Mouse (Mus musculus) liver, embryonic 12.5 days (tissue): ENCODE data around the gene Hcls1. TPM values are rescaled to one million over a fixed set of nuclear protein-coding genes. Genes with fewer than 3 reads are reported as not detected.

Experiments used
- ATAC-seq: fragments of 200-750 bp; cut with Nextera tagmentation; 2 replicates; pipeline ENCODE4 v1.8.0; 2017; ENCODE audit warnings: moderate number of reproducible peaks, mild to moderate bottlenecking, moderate library complexity
- H3K27ac ChIP-seq: fragments of 300-500 bp; sonication (generic); 2 replicates; pipeline ENCODE4 v1.5.1; 2016; ENCODE audit warnings: mild to moderate bottlenecking
- H3K27me3 ChIP-seq: fragments of 300-500 bp; sonication (generic); replicated peaks from 2 replicates; pipeline ENCODE4 v1.6.1; 2016; ENCODE audit warnings: mild to moderate bottlenecking, moderate library complexity
- H3K36me3 ChIP-seq: fragments of 300-500 bp; sonication (generic); 2 replicates; pipeline ENCODE4 v1.6.1; 2016; ENCODE audit warnings: mild to moderate bottlenecking, moderate library complexity
- H3K4me1 ChIP-seq: fragments of 300-500 bp; sonication (generic); 2 replicates; pipeline ENCODE4 v1.6.1; 2016
- H3K4me2 ChIP-seq: fragments of 300-500 bp; sonication (generic); 2 replicates; pipeline ENCODE4 v1.6.1; 2016; ENCODE audit warnings: mild to moderate bottlenecking, moderate library complexity
- H3K4me3 ChIP-seq: fragments of 300-500 bp; sonication (generic); 2 replicates; pipeline ENCODE4 v1.5.1; 2016; ENCODE audit warnings: mild to moderate bottlenecking, moderate library complexity
- H3K9ac ChIP-seq: fragments of 300-500 bp; sonication (generic); 2 replicates; pipeline ENCODE4 v1.6.1; 2016; ENCODE audit warnings: mild to moderate bottlenecking, moderate library complexity
- H3K9me3 ChIP-seq: fragments of 300-500 bp; sonication (generic); replicated peaks from 2 replicates; pipeline ENCODE4 v1.6.1; 2016; ENCODE audit warnings: mild to moderate bottlenecking, moderate library complexity
- WGBS: fragments of 180-500 bp; shearing (Covaris S2); methylation state at CpG from one replicate; pipeline ENCODE4 v1.1.7; 2016; ENCODE audit not compliant: insufficient replicate concordance; 5-methylcytosine and 5-hydroxymethylcytosine counted together
- polyA plus RNA-seq: library from polyadenylated mRNA; unstranded; fragments of >200 nt; fragmentation: Nextera tagmentation; extraction: Ambion mirVana; gene quantifications from 2 replicates; pipeline ENCODE4 v1.2.1, GENCODE M21; 2016

Gene Hcls1
- polyA plus RNA-seq, 1 experiment from 2014 or later: 13.1 TPM

DNA sequence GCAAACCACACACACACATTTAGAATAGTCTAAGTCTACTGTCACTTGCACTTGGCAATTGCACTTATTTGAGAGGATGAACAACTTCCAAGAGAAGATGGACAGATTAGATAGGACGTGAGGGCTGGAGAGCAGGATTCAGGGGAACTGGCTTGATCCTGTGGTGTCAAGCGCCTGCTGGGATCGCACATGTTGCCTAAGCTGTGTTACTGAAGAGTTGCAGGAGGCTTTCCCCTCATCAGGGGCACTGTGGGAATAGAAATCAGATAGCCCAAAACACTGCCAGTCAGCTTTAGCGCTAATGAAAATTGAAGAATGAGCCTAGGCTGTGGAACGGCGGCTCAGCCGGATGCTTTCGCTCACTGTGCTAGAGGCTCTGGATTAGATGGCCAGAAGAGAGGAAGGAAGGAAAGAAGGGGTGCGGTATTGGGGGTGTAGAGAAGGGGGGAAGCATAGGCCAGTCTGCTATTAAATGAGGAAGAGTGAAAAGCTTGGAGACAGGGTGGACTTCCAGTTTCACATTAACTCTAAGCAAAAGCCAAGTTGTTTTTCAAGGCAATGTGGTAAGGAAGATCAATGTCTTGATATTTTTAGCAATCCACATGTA, 64.7 kb downstream of the Hcls1 start:
- ATAC-seq: no peak
- WGBS: 42% methylated on average over 9 of the region's 9 CpGs
- Histone ChIP-seq H3K36me3 (no peaks in the 10 kb centered on the region), H3K27ac (no peak overlapping the region), H3K4me2 (no peak overlapping the region), H3K27me3 (peaks cover 10% of the 10 kb centered on the region; the same call in 1 of the 2 replicates), H3K4me1 (no peaks in the 10 kb centered on the region), H3K4me3 (no peak overlapping the region), H3K9ac (no peak overlapping the region), H3K9me3 (no peaks in the 10 kb centered on the region)

DNA sequence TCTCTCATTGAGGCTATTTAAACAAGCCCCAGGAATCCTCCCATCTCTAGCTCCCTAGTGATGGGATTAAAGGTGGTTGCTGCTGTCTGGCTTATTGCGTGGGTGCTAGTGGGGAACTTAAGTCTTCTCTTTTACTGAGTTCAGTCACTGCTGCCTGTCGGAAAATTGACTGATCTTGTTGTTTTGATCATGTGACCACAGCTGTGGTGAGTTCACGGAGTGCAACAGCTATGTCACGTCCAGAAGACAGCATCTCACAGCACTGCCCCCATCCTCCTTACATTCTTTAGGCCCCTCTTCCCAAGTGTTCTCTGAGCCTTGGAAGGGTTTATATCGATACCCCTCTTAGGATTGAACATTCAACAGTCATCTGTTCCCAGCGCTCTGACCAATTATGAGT, 74.5 kb downstream of the Hcls1 start:
- Histone ChIP-seq H3K36me3 (peaks cover 7% of the 10 kb centered on the region), H3K27me3 (no peaks in the 10 kb centered on the region; the same call in 1 of the 2 replicates), H3K4me1 (peaks cover 30% of the 10 kb centered on the region), H3K4me2 (no peak overlapping the region), H3K9ac (no peak overlapping the region), H3K4me3 (no peak overlapping the region), H3K27ac (no peak overlapping the region), H3K9me3 (no peaks in the 10 kb centered on the region)
- no peak for ATAC-seq
- 67% methylated on average over 6 of the region's 6 CpGs for WGBS

GRCm38 (mm10) chr16:37010370-37010769, 75.6 kb downstream of the Hcls1 start:
- no peak overlapping the region for H3K27ac ChIP-seq
- WGBS: 35% methylated on average over 4 of the region's 4 CpGs

DNA sequence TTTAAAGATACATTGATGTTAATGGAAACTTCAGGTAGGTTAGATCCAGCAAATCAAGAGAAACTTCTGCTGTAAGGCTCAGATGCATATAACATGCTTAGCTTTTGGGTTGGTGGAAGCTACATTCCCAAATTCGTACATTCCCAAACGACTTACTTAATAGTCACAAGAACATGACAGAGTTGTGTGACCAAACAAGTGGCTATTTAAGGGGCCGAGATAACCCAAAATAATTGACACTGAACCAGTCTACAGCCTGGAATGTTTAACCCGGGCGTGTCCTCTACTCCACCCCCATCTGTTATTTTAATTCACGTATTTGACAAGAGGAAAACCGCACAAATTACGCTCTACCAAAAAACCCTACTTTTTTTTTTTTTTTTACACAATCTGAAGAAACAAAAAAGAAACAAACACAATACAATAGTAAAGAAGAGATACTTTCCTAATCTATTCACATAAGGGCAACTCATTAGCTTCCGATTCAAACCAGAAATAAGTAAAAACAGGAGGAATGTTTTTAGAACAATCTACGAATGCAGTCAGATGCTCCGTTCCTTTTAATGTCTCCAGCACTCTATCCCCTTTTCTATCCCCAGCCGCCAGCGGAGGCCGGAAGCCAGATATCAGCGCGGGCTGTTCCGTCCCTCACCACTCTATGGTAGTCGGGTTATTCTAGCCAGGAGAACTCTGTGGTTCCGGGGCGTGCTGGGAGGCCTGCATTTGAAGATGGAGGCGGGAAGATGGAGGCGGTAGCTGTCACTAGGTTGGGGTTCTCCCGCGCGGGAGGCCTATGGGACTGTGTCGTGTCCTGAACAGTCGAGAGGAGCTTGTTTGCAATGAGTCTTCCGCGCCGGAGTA, 76.5 kb downstream of the Hcls1 start, which contains the start of gene Polq:
TSS of gene Polq (plus strand) at position 726 of the 861 bp plus-strand sequence.
- Histone ChIP-seq H3K9me3 (no peaks in the 10 kb centered on the region), H3K4me2 (peak within 1 kb of the TSS; percentile 82), H3K4me3 (peak within 1 kb of the TSS; percentile 99), H3K9ac (peak within 1 kb of the TSS; percentile 93), H3K27ac (peak within 1 kb of the TSS; percentile 78), H3K4me1 (peaks cover 34% of the 10 kb centered on the region), H3K27me3 (no peaks in the 10 kb centered on the region; the same call in 1 of the 2 replicates), H3K36me3 (peaks cover 26% of the 10 kb centered on the region)
- ATAC-seq: peak; percentile 97
- WGBS: 2% methylated on average over 30 of the region's 30 CpGs

More at GRCm38 (mm10) chr16:37010370-37010769, 75.6 kb downstream of the Hcls1 start:
- no peaks in the 10 kb centered on the region; the same call in 1 of the 2 replicates for H3K27me3 ChIP-seq
- peaks cover 18% of the 10 kb centered on the region for H3K36me3 ChIP-seq
- no peak for ATAC-seq
- no peak overlapping the region for H3K9ac ChIP-seq
- H3K9me3 ChIP-seq: no peaks in the 10 kb centered on the region
- H3K4me1 ChIP-seq: peaks cover 34% of the 10 kb centered on the region
- peak overlapping the region; percentile 82; the same call in 1 of the 2 replicates for H3K4me2 ChIP-seq
- H3K4me3 ChIP-seq: no peak overlapping the region

- 0% methylated on average over 26 of the region's 26 CpGs for WGBS
- H3K4me2 ChIP-seq: peak overlapping the region; percentile 82
- H3K9ac ChIP-seq: peak overlapping the region; percentile 93
- ATAC-seq: peak; percentile 74
- H3K4me1 ChIP-seq: peaks cover 34% of the 10 kb centered on the region
- H3K4me3 ChIP-seq: peak overlapping the region; percentile 99
- no peaks in the 10 kb centered on the region for H3K9me3 ChIP-seq
- H3K27me3 ChIP-seq: no peaks in the 10 kb centered on the region; the same call in 1 of the 2 replicates
- peaks cover 26% of the 10 kb centered on the region for H3K36me3 ChIP-seq
- H3K27ac ChIP-seq: peak overlapping the region; percentile 78
These were observed 77.1 kb downstream of the Hcls1 start for GRCm38 (mm10) chr16:37011922-37012289.

GRCm38 (mm10) chr16:37012336-37012735, 77.6 kb downstream of the Hcls1 start:
- Histone ChIP-seq H3K4me2 (peak overlapping the region; percentile 82), H3K9me3 (no peaks in the 10 kb centered on the region), H3K9ac (peak overlapping the region; percentile 93), H3K27ac (peak overlapping the region; percentile 78), H3K4me3 (peak overlapping the region; percentile 99), H3K27me3 (no peaks in the 10 kb centered on the region), H3K4me1 (peaks cover 34% of the 10 kb centered on the region), H3K36me3 (peaks cover 29% of the 10 kb centered on the region)
- peak; percentile 53 for ATAC-seq
- 24% methylated on average over 5 of the region's 5 CpGs for WGBS

Other genes with a start within 250 kb of the Hcls1 start
- gene Ildr1, start 241.0 kb upstream of the Hcls1 start, polyA plus RNA-seq: 0.05 TPM in 2 replicates
- gene Slc15a2, start 150.0 kb upstream of the Hcls1 start, polyA plus RNA-seq: 1.4 and 2.1 TPM in 2 replicates
- 16.6 and 17.4 TPM in 2 replicates for gene Iqcb1, start 106.6 kb upstream of the Hcls1 start, polyA plus RNA-seq
- gene Eaf2, start 60.0 kb upstream of the Hcls1 start, polyA plus RNA-seq: 0.35 and 0.39 TPM in 2 replicates
- 31.4 and 36.3 TPM in 2 replicates for gene Golgb1, start 59.8 kb upstream of the Hcls1 start, polyA plus RNA-seq
- 0.04 and 0.05 TPM in 2 replicates for gene Fbxo40, start 55.5 kb downstream of the Hcls1 start, polyA plus RNA-seq
- 14.9 and 15.2 TPM in 2 replicates for gene Polq, start 76.8 kb downstream of the Hcls1 start, polyA plus RNA-seq